22 mouse cellular contexts compared by ENCODE assay signal in the genomic region with DNA sequence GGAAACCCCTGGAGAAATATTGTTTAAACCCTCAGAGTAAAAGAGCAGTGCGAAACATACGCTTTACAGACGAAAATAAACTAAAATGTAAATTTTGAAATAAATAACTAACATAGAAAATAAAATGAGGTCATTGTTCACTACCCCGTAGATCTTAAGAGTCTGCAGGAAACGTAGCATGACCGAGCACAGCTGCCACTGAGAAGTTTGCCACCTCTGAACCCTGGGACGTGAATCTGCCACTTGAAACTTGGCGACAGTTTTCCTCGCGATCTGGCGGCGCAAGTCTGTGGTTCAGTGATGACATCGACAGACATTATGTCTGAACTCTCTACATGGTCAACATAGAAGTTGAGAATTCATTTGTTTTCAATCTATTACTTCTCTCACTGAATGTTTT.
A peak's percentile ranks its signal among the peaks of the same experiment; 100 is the strongest.
DNase-seq lines count a peak whose midpoint lies in the region; ATAC-seq lines count a peak whose summit lies in the region.
"Had no signal": no experiment of that assay in that cellular context is flagged by ENCODE, and none has a peak within 500 bp of the region (broad histone marks: within the 10 kb centered on the region; RNA-seq: fewer than 3 reads in every experiment).

No protein-coding gene starts in this region.

- DNase-seq in kidney, adult 11 months, result no peak
- DNase-seq in midbrain, embryonic 11.5 days (ENCODE audit: low spot score, missing footprints), result peak; percentile 70
- DNase-seq in midbrain, embryonic 10.5 days (ENCODE audit: low spot score), result no peak
- peak; percentile 24 to 49 for DNase-seq in kidney, postnatal 36 days
- DNase-seq in adrenal gland, postnatal 36 days, result no peak
- no peak for DNase-seq in layer of hippocampus, postnatal 14 days (ENCODE audit: low spot score in 2 of 2)
- DNase-seq: adrenal gland, postnatal 10 days; B cell, adult 2 months; cerebellum, adult 11-12 months; cerebellum, adult 9-10 months; cerebellum, postnatal 25 days; gastrocnemius, postnatal 10 days; heart, adult 18-20 months; heart, postnatal 10 days; heart, postnatal 4 days had no signal

- 32% methylated on average over 13 of the region's 13 CpGs for WGBS in kidney, embryonic 14.5 days
- 92% methylated on average over 13 of the region's 13 CpGs for WGBS in midbrain, embryonic 11.5 days
- 93% methylated on average over 13 of the region's 13 CpGs for WGBS in midbrain, embryonic 10.5 days

- no peak overlapping the region for H3K4me2 ChIP-seq in kidney, embryonic 14.5 days (replicated peaks; ENCODE audit: low read depth, low read length)
- H3K4me2 ChIP-seq in midbrain, embryonic 11.5 days, result no peak overlapping the region
- H3K4me2 ChIP-seq: embryonic facial prominence, embryonic 12.5 days; forebrain, embryonic 15.5 days; hindbrain, embryonic 12.5 days had no signal

- H3K27ac ChIP-seq in kidney, embryonic 14.5 days (ENCODE audit: low read depth, low read length), result no peak overlapping the region
- no peak overlapping the region for H3K27ac ChIP-seq in midbrain, embryonic 11.5 days (ENCODE audit: low read depth, low read length)
- no peak overlapping the region for H3K27ac ChIP-seq in midbrain, embryonic 10.5 days (replicated peaks)
- H3K27ac ChIP-seq: embryonic facial prominence, embryonic 12.5 days; forebrain, embryonic 15.5 days; heart, embryonic 10.5 days; hindbrain, embryonic 12.5 days; hindbrain, postnatal 0 days had no signal

- H3K36me3 ChIP-seq in kidney, embryonic 14.5 days (ENCODE audit: control insufficient read depth, insufficient read depth, low read length), result peaks cover 4% of the 10 kb centered on the region; the same call in 1 of the 2 replicates
- peaks cover 37% of the 10 kb centered on the region for H3K36me3 ChIP-seq in midbrain, embryonic 11.5 days (ENCODE audit: control insufficient read depth, insufficient read depth, low read length)
- peaks cover 76% of the 10 kb centered on the region for H3K36me3 ChIP-seq in midbrain, embryonic 10.5 days

- no peak overlapping the region for H3K4me3 ChIP-seq in kidney, embryonic 14.5 days (ENCODE audit: low read length)
- H3K4me3 ChIP-seq in midbrain, embryonic 11.5 days (ENCODE audit: low read depth, low read length), result no peak overlapping the region
- no peak overlapping the region for H3K4me3 ChIP-seq in midbrain, embryonic 10.5 days
- H3K4me3 ChIP-seq: embryonic facial prominence, embryonic 12.5 days; forebrain, embryonic 15.5 days; heart, embryonic 10.5 days; hindbrain, embryonic 12.5 days had no signal

- 0 out of 2 replicates have a peak, but pooled peaks cover 4% of the 10 kb centered on the region for H3K4me1 ChIP-seq in kidney, embryonic 14.5 days (ENCODE audit: control insufficient read depth, insufficient read depth, low read length)
- H3K4me1 ChIP-seq in midbrain, embryonic 11.5 days (ENCODE audit: control insufficient read depth, insufficient read depth, low read length), result no peaks in the 10 kb centered on the region
- H3K4me1 ChIP-seq in midbrain, embryonic 10.5 days, result peaks cover 1% of the 10 kb centered on the region; the same call in 1 of the 2 replicates
- H3K4me1 ChIP-seq: embryonic facial prominence, embryonic 12.5 days; forebrain, embryonic 15.5 days; hindbrain, embryonic 12.5 days had no signal

- H3K27me3 ChIP-seq in kidney, embryonic 14.5 days (ENCODE audit: control insufficient read depth, insufficient read depth, low read length), result no peaks in the 10 kb centered on the region
- H3K27me3 ChIP-seq in midbrain, embryonic 11.5 days (ENCODE audit: control insufficient read depth, insufficient read depth, low read length), result no peaks in the 10 kb centered on the region
- no peaks in the 10 kb centered on the region for H3K27me3 ChIP-seq in midbrain, embryonic 10.5 days (ENCODE audit: low read depth, poor library complexity, severe bottlenecking)
- H3K27me3 ChIP-seq: embryonic facial prominence, embryonic 12.5 days; forebrain, embryonic 15.5 days; hindbrain, embryonic 12.5 days had no signal

- H3K9ac ChIP-seq in kidney, embryonic 14.5 days (ENCODE audit: low read depth, low read length), result no peak overlapping the region
- H3K9ac ChIP-seq in midbrain, embryonic 11.5 days (ENCODE audit: low read length), result no peak overlapping the region
- H3K9ac ChIP-seq: embryonic facial prominence, embryonic 12.5 days; forebrain, embryonic 15.5 days; hindbrain, embryonic 12.5 days had no signal

- H3K9me3 ChIP-seq in kidney, embryonic 14.5 days (ENCODE audit: control insufficient read depth, low read length), result no peaks in the 10 kb centered on the region
- no peaks in the 10 kb centered on the region for H3K9me3 ChIP-seq in midbrain, embryonic 11.5 days (ENCODE audit: control insufficient read depth, low read length)
- H3K9me3 ChIP-seq in midbrain, embryonic 10.5 days (replicated peaks), result no peaks in the 10 kb centered on the region
- H3K9me3 ChIP-seq: embryonic facial prominence, embryonic 12.5 days; forebrain, embryonic 15.5 days; heart, embryonic 10.5 days; hindbrain, embryonic 12.5 days had no signal

- ATAC-seq in kidney, embryonic 14.5 days (ENCODE audit: low FRiP score, low TSS enrichment), result peak; percentile 68; the same call in 1 of the 2 replicates
- ATAC-seq in midbrain, embryonic 11.5 days (ENCODE audit: low FRiP score), result no peak
- ATAC-seq: CD4-positive, CD25-positive, alpha-beta regulatory T cell, adult 4 months; forebrain, embryonic 15.5 days; hindbrain, postnatal 0 days had no signal

Comparison
In these comparisons a context has a peak if more than half of its experiments do, and no peak if none do; other contexts are left out.
1. DNase-seq: peak in midbrain, embryonic 11.5 days (single experiment) and kidney, postnatal 36 days (2 of 2); none in kidney, adult 11 months (single experiment), midbrain, embryonic 10.5 days (single experiment), adrenal gland, postnatal 36 days (0 of 2) and layer of hippocampus, postnatal 14 days (0 of 2).